In genomic region chr6:50314406-50315071, GRCm38 (mm10) we compare ENCODE assay signal across 11 mouse cellular contexts. TPM values are rescaled to one million over a fixed set of nuclear protein-coding genes. Genes with fewer than 3 reads are reported as not detected.
DNase-seq lines count a peak whose midpoint lies in the region; ATAC-seq and TF ChIP-seq lines count a peak whose summit lies in the region.
"Had no signal": no experiment of that assay in that cellular context is flagged by ENCODE, and none has a peak within 500 bp of the region (broad histone marks: within the 10 kb centered on the region; RNA-seq: fewer than 3 reads in every experiment).

No protein-coding gene starts in this region.

- peak overlapping the region; percentile 80 for H3K27ac ChIP-seq in heart, postnatal 0 days (ENCODE audit: low read depth)
- H3K27ac ChIP-seq in liver, embryonic 12.5 days = no peak overlapping the region
- H3K27ac ChIP-seq: intestine, embryonic 15.5 days had no signal

- peak overlapping the region; percentile 36 for H3K4me2 ChIP-seq in heart, postnatal 0 days (ENCODE audit: low read depth, low read length)
- H3K4me2 ChIP-seq in liver, embryonic 12.5 days = no peak overlapping the region
- H3K4me2 ChIP-seq: intestine, embryonic 15.5 days had no signal

- intact Hi-C loops in left cerebral cortex, postnatal 25 days (cut with DNase I) = no loop called here

- peak; percentile 88 for DNase-seq in right cerebral cortex, adult 18-20 months
- DNase-seq in right cerebral cortex, postnatal 4 days = no peak
- peak; percentile 67 for DNase-seq in heart, postnatal 0 days (ENCODE audit: low spot score)
- peak; percentile 63 to 95 for DNase-seq in left cerebral cortex, postnatal 25 days (ENCODE audit: low spot score in 2 of 2)
- no peak for DNase-seq in cerebellum, postnatal 10 days
- DNase-seq in urinary bladder, adult 2 months (ENCODE audit: low spot score) = no peak
- DNase-seq: gastrocnemius, postnatal 14 days; thymus, postnatal 25 days had no signal

- H3K4me3 ChIP-seq in heart, postnatal 0 days (ENCODE audit: low read depth, low read length) = no peak overlapping the region
- H3K4me3 ChIP-seq in liver, embryonic 12.5 days = no peak overlapping the region
- H3K4me3 ChIP-seq: intestine, embryonic 15.5 days had no signal

- ATAC-seq in heart, postnatal 0 days (ENCODE audit: insufficient read depth, low read depth) = peak; percentile 75
- no peak for ATAC-seq in liver, embryonic 12.5 days
- ATAC-seq: activated CD4-positive, CD25-positive, alpha-beta regulatory T cell, adult 4 months; intestine, embryonic 15.5 days had no signal

- 30% methylated on average over 12 of the region's 12 CpGs for WGBS in heart, postnatal 0 days
- WGBS in liver, embryonic 12.5 days (ENCODE audit: insufficient replicate concordance) = 60% methylated on average over 12 of the region's 12 CpGs

- H3K9me3 ChIP-seq in heart, postnatal 0 days (replicated peaks; ENCODE audit: control insufficient read depth, low read length) = no peaks in the 10 kb centered on the region
- no peaks in the 10 kb centered on the region for H3K9me3 ChIP-seq in liver, embryonic 12.5 days (replicated peaks)
- H3K9me3 ChIP-seq: intestine, embryonic 15.5 days had no signal

- no peaks in the 10 kb centered on the region for H3K27me3 ChIP-seq in heart, postnatal 0 days (ENCODE audit: control insufficient read depth, insufficient read depth, low read length)
- no peaks in the 10 kb centered on the region for H3K27me3 ChIP-seq in liver, embryonic 12.5 days (replicated peaks)
- H3K27me3 ChIP-seq: intestine, embryonic 15.5 days had no signal

- peaks cover 16% of the 10 kb centered on the region for H3K4me1 ChIP-seq in heart, postnatal 0 days (ENCODE audit: control insufficient read depth, insufficient read depth)
- H3K4me1 ChIP-seq in liver, embryonic 12.5 days = no peaks in the 10 kb centered on the region
- H3K4me1 ChIP-seq: intestine, embryonic 15.5 days had no signal

- peaks cover 12% of the 10 kb centered on the region for H3K36me3 ChIP-seq in heart, postnatal 0 days (replicated peaks; ENCODE audit: control insufficient read depth, insufficient read depth, low read length)
- H3K36me3 ChIP-seq in liver, embryonic 12.5 days = no peaks in the 10 kb centered on the region
- H3K36me3 ChIP-seq: intestine, embryonic 15.5 days had no signal

- H3K9ac ChIP-seq in heart, postnatal 0 days (replicated peaks; ENCODE audit: low read depth, low read length) = no peak overlapping the region
- no peak overlapping the region for H3K9ac ChIP-seq in liver, embryonic 12.5 days
- H3K9ac ChIP-seq: intestine, embryonic 15.5 days had no signal

- no peak for TF ChIP-seq CTCF in heart, postnatal 0 days (IDR thresholded peaks at IDR 0.05; ENCODE audit: low read depth)

- no peak for TF ChIP-seq EP300 in heart, postnatal 0 days (IDR thresholded peaks at IDR 0.05; ENCODE audit: low read depth)

RNA-seq across cellular contexts. Expression of gene Gsdme, which starts 50.9 kb away (rescaled TPM):
- 3.0 TPM in 1 of 2 replicates, not detected in the other for total RNA-seq in heart, postnatal 0 days (2014; rRNA removed; ENCODE audit: low replicate concordance)
- polyA plus RNA-seq in heart, postnatal 0 days (2015; fragmentation: Nextera tagmentation; extraction: Ambion mirVana) = 27.1 and 29.4 TPM in 2 replicates
- total RNA-seq in left cerebral cortex, postnatal 25 days (2021) = 10 to 100 TPM; 10.7 to 11.1 TPM
- 18.2 and 18.7 TPM in 2 replicates for polyA plus RNA-seq in liver, embryonic 12.5 days (2016; fragmentation: Nextera tagmentation; extraction: Ambion mirVana)
- polyA plus RNA-seq in urinary bladder, adult 2 months (2012; rRNA removed) = 4.1 and 5.2 TPM in 2 replicates

Comparison
In these comparisons a context has a peak if more than half of its experiments do, and no peak if none do; other contexts are left out.
1. DNase-seq: peak in right cerebral cortex, adult 18-20 months (single experiment), heart, postnatal 0 days (single experiment) and left cerebral cortex, postnatal 25 days (2 of 2); none in right cerebral cortex, postnatal 4 days (single experiment), cerebellum, postnatal 10 days (0 of 2) and urinary bladder, adult 2 months (single experiment).